Mouse (Mus musculus): ENCODE measurements at regions not wholly inside any gene's neighbourhood (a gene's known extent, or its start where the extent isn't known, plus 50 kb on each side); places are given as distances from the start of the nearest gene placed in this dataset.

DNA sequence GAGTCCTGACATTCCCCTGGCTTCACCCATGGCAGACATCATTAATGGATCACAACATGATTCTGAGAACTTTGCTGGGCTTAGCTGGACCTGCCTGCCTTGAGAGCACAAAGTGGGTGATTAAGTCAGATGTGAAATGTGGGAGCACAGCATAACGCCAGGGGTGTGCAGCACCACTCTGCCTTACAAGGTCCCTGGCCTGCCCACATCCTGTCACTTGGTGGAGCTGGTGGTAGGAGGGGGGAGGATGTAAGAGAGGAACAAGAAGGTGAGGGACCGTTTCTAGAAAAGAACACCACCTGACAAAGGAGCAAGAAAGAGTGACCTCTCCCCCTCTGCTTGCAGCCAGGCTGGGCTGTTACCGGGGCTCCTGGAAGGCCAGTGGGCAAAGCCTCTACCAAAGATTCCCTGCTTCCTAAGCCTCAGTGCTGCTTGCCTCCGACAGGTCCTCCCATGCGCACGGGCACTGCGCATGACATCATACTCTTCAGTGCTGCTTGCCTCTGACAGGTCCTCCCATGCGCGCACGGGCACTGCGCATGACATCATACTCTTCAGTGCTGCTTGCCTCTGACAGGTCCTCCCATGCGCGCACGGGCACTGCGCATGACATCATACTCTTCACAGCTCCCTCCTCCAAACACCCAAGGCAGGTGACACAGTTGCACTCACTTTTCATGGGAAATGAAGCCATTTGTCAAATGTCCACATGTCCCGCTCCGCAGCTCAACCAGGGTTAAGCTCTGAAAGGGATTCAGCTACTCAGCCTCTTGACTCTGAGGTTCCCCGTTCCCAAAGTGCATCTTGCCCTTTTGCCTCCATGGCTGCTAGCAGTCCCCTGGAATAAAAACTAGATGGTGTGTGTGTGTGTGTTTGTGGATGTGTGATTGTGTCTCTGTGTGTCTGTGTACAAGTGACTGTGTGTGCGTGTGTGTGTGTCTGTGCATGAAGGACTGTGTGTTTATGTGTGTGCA lies 125.7 kb downstream of the 3100002H09Rik start:
- TF ChIP-seq CTCF (IDR thresholded peaks at IDR 0.05; ENCODE audit: control insufficient read depth, insufficient read depth, insufficient replicate concordance, low read depth, low read length) (no peak), POLR2A (IDR thresholded peaks at IDR 0.05; ENCODE audit: control insufficient read depth, low read depth, low read length) (no peak)

Measured in testis, adult 2 months (tissue).